Mouse (Mus musculus) kidney, embryonic 14.5 days (tissue): ENCODE measurements around the gene Astn2. TPM values are rescaled to one million over a fixed set of nuclear protein-coding genes. Genes with fewer than 3 reads are reported as not detected.

ENCODE experiments used
- ATAC-seq: fragments of 200-750 bp; cut with Nextera tagmentation; 2 replicates; pipeline ENCODE4 v1.8.0; 2017; ENCODE audit warnings: moderate number of reproducible peaks, mild to moderate bottlenecking, moderate TSS enrichment, moderate library complexity; ENCODE audit not compliant: low FRiP score, low TSS enrichment
- H3K27ac ChIP-seq: fragments of 300-500 bp; sonication (generic); 2 replicates; pipeline ENCODE4 v1.5.1; 2014; ENCODE audit warnings: low read depth, mild to moderate bottlenecking, low read length, moderate library complexity, mixed read lengths
- H3K27me3 ChIP-seq: fragments of 300-500 bp; sonication (generic); 2 replicates; pipeline ENCODE4 v1.6.1; 2014; ENCODE audit warnings: mild to moderate bottlenecking, low read length; ENCODE audit not compliant: control insufficient read depth, insufficient read depth
- H3K36me3 ChIP-seq: fragments of 300-500 bp; sonication (generic); 2 replicates; pipeline ENCODE4 v1.6.1; 2014; ENCODE audit warnings: low read length, mixed read lengths; ENCODE audit not compliant: control insufficient read depth, insufficient read depth
- H3K4me1 ChIP-seq: fragments of 300-500 bp; sonication (generic); 2 replicates; pipeline ENCODE4 v1.6.1; 2014; ENCODE audit warnings: low read length, mixed read lengths; ENCODE audit not compliant: control insufficient read depth, insufficient read depth
- H3K4me2 ChIP-seq: fragments of 300-500 bp; sonication (generic); replicated peaks from 2 replicates; pipeline ENCODE4 v1.6.1; 2014; ENCODE audit warnings: low read depth, mild to moderate bottlenecking, low read length
- H3K4me3 ChIP-seq: fragments of 300-500 bp; sonication (generic); 2 replicates; pipeline ENCODE4 v1.5.1; 2014; ENCODE audit warnings: mild to moderate bottlenecking, low read length
- H3K9ac ChIP-seq: fragments of 300-500 bp; sonication (generic); 2 replicates; pipeline ENCODE4 v1.6.1; 2014; ENCODE audit warnings: low read depth, mild to moderate bottlenecking, low read length, moderate library complexity
- H3K9me3 ChIP-seq: fragments of 300-500 bp; sonication (generic); 2 replicates; pipeline ENCODE4 v1.6.1; 2016; ENCODE audit warnings: low read length; ENCODE audit not compliant: control insufficient read depth
- WGBS: fragments of 180-500 bp; shearing (Covaris S2); extraction: QIAGEN DNeasy Blood & Tissue Kit; methylation state at CpG from one replicate; pipeline ENCODE4 v1.1.7; 2014; 5-methylcytosine and 5-hydroxymethylcytosine counted together
- polyA plus RNA-seq: library from polyadenylated mRNA; unstranded; fragments of >200 nt; fragmentation: Nextera tagmentation; extraction: Ambion mirVana; gene quantifications from 2 replicates; pipeline ENCODE4 v1.2.1, GENCODE M21; 2014

Astn2 gene
- polyA plus RNA-seq, 1 experiment from 2014 or later, result 0.60 TPM

GRCm38 (mm10) chr4:65832971-65833370 lies 571.4 kb downstream of the Astn2 start:
- Histone ChIP-seq H3K27ac (no peak overlapping the region), H3K4me2 (no peak overlapping the region), H3K27me3 (no peaks in the 10 kb centered on the region), H3K4me3 (no peak overlapping the region), H3K36me3 (no peaks in the 10 kb centered on the region), H3K9ac (no peak overlapping the region), H3K4me1 (no peaks in the 10 kb centered on the region), H3K9me3 (no peaks in the 10 kb centered on the region)
- 96% methylated on average over 1 of the region's 1 CpGs for WGBS
- no peak for ATAC-seq

- ATAC-seq, result no peak
- no peaks in the 10 kb centered on the region for H3K9me3 ChIP-seq
- WGBS, result 87% methylated on average over 3 of the region's 3 CpGs
- no peak overlapping the region for H3K4me2 ChIP-seq
- no peak overlapping the region for H3K9ac ChIP-seq
- H3K27ac ChIP-seq, result no peak overlapping the region
- H3K4me3 ChIP-seq, result no peak overlapping the region
- no peaks in the 10 kb centered on the region for H3K4me1 ChIP-seq
- H3K36me3 ChIP-seq, result no peaks in the 10 kb centered on the region
- H3K27me3 ChIP-seq, result no peaks in the 10 kb centered on the region
Observed at GRCm38 (mm10) chr4:65831872-65832271, 572.5 kb downstream of the Astn2 start.

GRCm38 (mm10) chr4:65830495-65830894 lies 573.9 kb downstream of the Astn2 start:
- 7% methylated on average over 3 of the region's 3 CpGs for WGBS
- H3K4me2 ChIP-seq, result no peak overlapping the region
- no peaks in the 10 kb centered on the region for H3K27me3 ChIP-seq
- H3K36me3 ChIP-seq, result no peaks in the 10 kb centered on the region
- no peaks in the 10 kb centered on the region for H3K4me1 ChIP-seq
- no peak overlapping the region for H3K4me3 ChIP-seq
- no peaks in the 10 kb centered on the region for H3K9me3 ChIP-seq
- no peak overlapping the region for H3K27ac ChIP-seq
- no peak overlapping the region for H3K9ac ChIP-seq
- no peak for ATAC-seq

GRCm38 (mm10) chr4:65821070-65821469 lies 583.3 kb downstream of the Astn2 start:
- H3K4me1 ChIP-seq, result no peaks in the 10 kb centered on the region
- no peak overlapping the region for H3K27ac ChIP-seq
- no peaks in the 10 kb centered on the region for H3K36me3 ChIP-seq
- H3K9me3 ChIP-seq, result no peaks in the 10 kb centered on the region
- H3K27me3 ChIP-seq, result no peaks in the 10 kb centered on the region
- WGBS, result 73% methylated on average over 2 of the region's 2 CpGs
- no peak overlapping the region for H3K9ac ChIP-seq
- ATAC-seq, result no peak
- no peak overlapping the region for H3K4me2 ChIP-seq
- no peak overlapping the region for H3K4me3 ChIP-seq

- H3K4me3 ChIP-seq, result no peak overlapping the region
- ATAC-seq, result no peak
- H3K36me3 ChIP-seq, result no peaks in the 10 kb centered on the region
- no peak overlapping the region for H3K4me2 ChIP-seq
- H3K4me1 ChIP-seq, result no peaks in the 10 kb centered on the region
- H3K27me3 ChIP-seq, result no peaks in the 10 kb centered on the region
- no peaks in the 10 kb centered on the region for H3K9me3 ChIP-seq
- WGBS, result 61% methylated on average over 2 of the region's 2 CpGs
- no peak overlapping the region for H3K9ac ChIP-seq
- no peak overlapping the region for H3K27ac ChIP-seq
Observed at GRCm38 (mm10) chr4:65820236-65820635, 584.2 kb downstream of the Astn2 start.

- no peak overlapping the region for H3K9ac ChIP-seq
- no peak overlapping the region for H3K27ac ChIP-seq
- no peaks in the 10 kb centered on the region for H3K4me1 ChIP-seq
- WGBS, result 81% methylated on average over 3 of the region's 3 CpGs
- no peaks in the 10 kb centered on the region for H3K9me3 ChIP-seq
- H3K4me3 ChIP-seq, result no peak overlapping the region
- no peaks in the 10 kb centered on the region for H3K27me3 ChIP-seq
- H3K36me3 ChIP-seq, result no peaks in the 10 kb centered on the region
- no peak for ATAC-seq
- H3K4me2 ChIP-seq, result no peak overlapping the region
Observed at GRCm38 (mm10) chr4:65819835-65820234, 584.6 kb downstream of the Astn2 start.

- 95% methylated on average over 2 of the region's 2 CpGs for WGBS
- Histone ChIP-seq H3K27me3 (no peaks in the 10 kb centered on the region), H3K4me3 (no peak overlapping the region)
Observed at GRCm38 (mm10) chr4:65814176-65814535, 590.3 kb downstream of the Astn2 start.

GRCm38 (mm10) chr4:65813500-65814175 lies 590.8 kb downstream of the Astn2 start:
- no peak overlapping the region for H3K27ac ChIP-seq
- WGBS, result 79% methylated on average over 1 of the region's 1 CpGs
- H3K4me2 ChIP-seq, result no peak overlapping the region
- no peaks in the 10 kb centered on the region for H3K9me3 ChIP-seq
- ATAC-seq, result no peak
- H3K9ac ChIP-seq, result no peak overlapping the region
- H3K36me3 ChIP-seq, result no peaks in the 10 kb centered on the region
- no peak overlapping the region for H3K4me3 ChIP-seq
- H3K4me1 ChIP-seq, result no peaks in the 10 kb centered on the region
- H3K27me3 ChIP-seq, result no peaks in the 10 kb centered on the region

More at GRCm38 (mm10) chr4:65814176-65814535, 590.3 kb downstream of the Astn2 start:
- H3K9ac ChIP-seq, result no peak overlapping the region
- H3K4me1 ChIP-seq, result no peaks in the 10 kb centered on the region
- no peaks in the 10 kb centered on the region for H3K36me3 ChIP-seq
- H3K9me3 ChIP-seq, result no peaks in the 10 kb centered on the region
- no peak overlapping the region for H3K27ac ChIP-seq
- ATAC-seq, result no peak
- no peak overlapping the region for H3K4me2 ChIP-seq

- H3K27me3 ChIP-seq, result no peaks in the 10 kb centered on the region
- 87% methylated on average over 3 of the region's 3 CpGs for WGBS
- no peaks in the 10 kb centered on the region for H3K36me3 ChIP-seq
- no peak overlapping the region for H3K9ac ChIP-seq
- no peak overlapping the region for H3K27ac ChIP-seq
- ATAC-seq, result no peak
- no peak overlapping the region for H3K4me2 ChIP-seq
- H3K4me3 ChIP-seq, result no peak overlapping the region
- H3K4me1 ChIP-seq, result no peaks in the 10 kb centered on the region
- H3K9me3 ChIP-seq, result no peaks in the 10 kb centered on the region
Observed at GRCm38 (mm10) chr4:65807341-65807740, 597.1 kb downstream of the Astn2 start.
